Mouse (Mus musculus) MEL (cell line): ENCODE results near the gene Lasp1.

ENCODE experiments used
- BHLHE40 ChIP-seq: IDR thresholded peaks from 2 replicates; pipeline ENCODE4 v1.6.1; 2012; ENCODE audit warnings: low read depth, mild to moderate bottlenecking, inconsistent platforms, low read length, improper control_type of control experiment, borderline replicate concordance
- CTCF ChIP-seq, 3 experiments: IDR thresholded peaks in 2 of 3; conservative IDR thresholded peaks in 1 of 3; 2 replicates each; pipeline ENCODE4 v1.5.1; 2011 to 2012; ENCODE audit warnings: low read length in 3 of 3, low read depth in 2 of 3, mild to moderate bottlenecking in 2 of 3, improper control_type of control experiment in 1 of 3, inconsistent platforms in 1 of 3, mixed read lengths in 1 of 3, moderate library complexity in 1 of 3; ENCODE audit not compliant: control insufficient read depth in 1 of 3, insufficient read depth in 1 of 3, poor library complexity in 1 of 3, severe bottlenecking in 1 of 3

DNA sequence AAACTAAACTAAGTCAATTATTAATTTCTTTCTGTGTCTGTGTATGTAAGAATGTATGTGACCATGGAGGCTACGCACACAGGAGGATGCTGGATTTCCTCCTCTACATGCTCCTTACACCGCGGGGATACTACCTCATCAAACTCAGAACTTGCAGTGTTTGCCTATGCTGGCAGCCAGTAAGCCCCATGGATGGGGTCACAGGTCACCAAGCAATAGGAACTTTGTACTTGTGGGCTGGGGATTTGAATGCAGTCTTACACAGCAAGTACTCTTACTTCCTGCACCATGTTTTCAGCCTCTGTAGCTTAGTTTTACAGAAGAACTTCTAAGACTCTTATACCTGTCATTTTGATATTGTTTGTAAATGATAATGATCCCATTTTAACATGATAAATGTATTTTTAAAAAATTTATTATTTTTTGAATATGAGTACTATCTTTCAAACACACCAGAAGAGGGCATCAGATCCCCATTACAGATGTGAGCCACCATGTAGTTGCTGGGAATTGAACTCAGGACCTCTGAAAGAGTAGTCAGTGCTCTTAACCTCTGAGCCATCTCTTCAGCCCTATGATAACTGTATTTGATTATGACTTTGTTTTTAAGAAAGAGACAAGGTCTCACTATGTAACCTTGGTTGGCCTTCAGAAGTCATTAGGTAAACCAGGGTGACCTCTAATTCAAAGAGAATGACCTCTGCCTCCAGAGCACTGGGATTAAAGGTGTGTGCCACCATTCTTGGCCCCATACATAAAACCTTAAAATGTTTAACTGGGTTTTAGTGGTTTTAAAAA, 67.5 kb downstream of the Lasp1 start:
- TF ChIP-seq CTCF (IDR thresholded peaks at IDR 0.05 in 2 of 3, conservative IDR thresholded peaks at IDR 0.05 in 1 of 3; ENCODE audit: control insufficient read depth in 1 of 3, insufficient read depth in 1 of 3, low read depth in 2 of 3, low read length in 3 of 3, poor library complexity in 1 of 3, severe bottlenecking in 1 of 3) (no peak; a peak in 1 of 6 replicates), BHLHE40 (no peak)
